Mouse (Mus musculus) intestine, embryonic 16.5 days (tissue): ENCODE measurements around the gene Nyx. TPM values are rescaled to one million over a fixed set of nuclear protein-coding genes. Genes with fewer than 3 reads are reported as not detected.

Experiments
- ATAC-seq: fragments of 200-750 bp; cut with Nextera tagmentation; 2 replicates; pipeline ENCODE4 v1.8.0; 2017; ENCODE audit warnings: moderate TSS enrichment, moderate library complexity
- H3K27ac ChIP-seq: fragments of 300-500 bp; sonication (generic); 2 replicates; pipeline ENCODE4 v1.5.1; 2014; ENCODE audit warnings: mild to moderate bottlenecking, low read length
- H3K27me3 ChIP-seq: fragments of 300-500 bp; sonication (generic); replicated peaks from 2 replicates; pipeline ENCODE4 v1.6.1; 2014; ENCODE audit warnings: low read length, control low read depth, mixed read lengths; ENCODE audit not compliant: control insufficient read depth, insufficient read depth
- H3K36me3 ChIP-seq: fragments of 300-500 bp; sonication (generic); 2 replicates; pipeline ENCODE4 v1.6.1; 2014; ENCODE audit warnings: low read length, control low read depth; ENCODE audit not compliant: control insufficient read depth, insufficient read depth
- H3K4me1 ChIP-seq: fragments of 300-500 bp; sonication (generic); 2 replicates; pipeline ENCODE4 v1.6.1; 2014; ENCODE audit warnings: low read length, control low read depth, mixed read lengths; ENCODE audit not compliant: control insufficient read depth, insufficient read depth
- H3K4me2 ChIP-seq: fragments of 300-500 bp; sonication (generic); 2 replicates; pipeline ENCODE4 v1.6.1; 2014; ENCODE audit warnings: low read depth, low read length, control low read depth
- H3K4me3 ChIP-seq: fragments of 300-500 bp; sonication (generic); 2 replicates; pipeline ENCODE4 v1.5.1; 2014; ENCODE audit warnings: mild to moderate bottlenecking, low read length
- H3K9ac ChIP-seq: fragments of 300-500 bp; sonication (generic); 2 replicates; pipeline ENCODE4 v1.6.1; 2014; ENCODE audit warnings: low read depth, low read length
- H3K9me3 ChIP-seq: fragments of 300-500 bp; sonication (generic); 2 replicates; pipeline ENCODE4 v1.6.1; 2016; ENCODE audit warnings: low read length, control low read depth; ENCODE audit not compliant: control insufficient read depth
- WGBS: fragments of 180-500 bp; shearing (Covaris S2); extraction: QIAGEN DNeasy Blood & Tissue Kit; methylation state at CpG from one replicate; pipeline ENCODE4 v1.1.7; 2014; 5-methylcytosine and 5-hydroxymethylcytosine counted together
- polyA plus RNA-seq: library from polyadenylated mRNA; unstranded; fragments of >200 nt; fragmentation: Nextera tagmentation; extraction: Ambion mirVana; gene quantifications from 2 replicates; pipeline ENCODE4 v1.2.1, GENCODE M21; 2015

The Nyx gene
- polyA plus RNA-seq, 1 experiment from 2014 or later, result 0.05 TPM

- Histone ChIP-seq H3K27ac (no peak overlapping the region), H3K4me1 (no peaks in the 10 kb centered on the region), H3K4me2 (no peak overlapping the region), H3K27me3 (no peaks in the 10 kb centered on the region), H3K4me3 (no peak overlapping the region), H3K9ac (no peak overlapping the region), H3K9me3 (no peaks in the 10 kb centered on the region), H3K36me3 (no peaks in the 10 kb centered on the region)
- WGBS, result 40% methylated on average over 2 of the region's 2 CpGs
- ATAC-seq, result no peak
Measured at GRCm38 (mm10) chrX:13506376-13506775, 40.5 kb downstream of the Nyx start.

DNA sequence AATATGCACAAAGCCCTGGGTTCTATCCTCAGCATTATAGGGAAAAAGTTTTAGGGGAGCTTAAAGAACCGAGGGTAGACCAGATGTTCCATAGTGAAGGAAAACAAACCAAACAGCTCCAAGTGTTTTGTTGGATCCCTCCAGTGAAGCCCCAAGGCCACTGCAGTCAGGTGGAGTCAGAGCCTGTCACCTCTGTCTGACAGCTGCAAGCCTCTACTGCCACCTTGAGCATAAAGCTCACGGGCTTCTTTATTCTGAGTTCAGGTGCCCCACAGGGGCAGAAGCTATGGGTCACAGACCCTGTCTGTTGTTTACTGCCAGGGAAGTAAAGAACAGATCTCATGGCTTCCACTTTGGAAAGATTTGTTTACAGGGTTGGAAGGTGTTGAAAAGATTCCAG is 47.2 kb downstream of the Nyx start:
- Histone ChIP-seq H3K9ac (no peak overlapping the region), H3K4me3 (no peak overlapping the region), H3K4me1 (no peaks in the 10 kb centered on the region), H3K27ac (no peak overlapping the region), H3K27me3 (0 out of 2 replicates have a peak, but pooled peaks cover 2% of the 10 kb centered on the region), H3K4me2 (no peak overlapping the region), H3K9me3 (no peaks in the 10 kb centered on the region), H3K36me3 (no peaks in the 10 kb centered on the region)
- ATAC-seq, result no peak
- 49% methylated on average over 2 of the region's 2 CpGs for WGBS

GRCm38 (mm10) chrX:13513864-13514263 is 48.0 kb downstream of the Nyx start:
- H3K9ac ChIP-seq, result no peak overlapping the region
- H3K4me2 ChIP-seq, result no peak overlapping the region
- 92% methylated on average over 5 of the region's 5 CpGs for WGBS
- ATAC-seq, result no peak
- no peak overlapping the region for H3K27ac ChIP-seq
- no peaks in the 10 kb centered on the region for H3K9me3 ChIP-seq
- H3K36me3 ChIP-seq, result no peaks in the 10 kb centered on the region
- H3K4me3 ChIP-seq, result no peak overlapping the region
- H3K27me3 ChIP-seq, result 0 out of 2 replicates have a peak, but pooled peaks cover 2% of the 10 kb centered on the region
- H3K4me1 ChIP-seq, result no peaks in the 10 kb centered on the region

DNA sequence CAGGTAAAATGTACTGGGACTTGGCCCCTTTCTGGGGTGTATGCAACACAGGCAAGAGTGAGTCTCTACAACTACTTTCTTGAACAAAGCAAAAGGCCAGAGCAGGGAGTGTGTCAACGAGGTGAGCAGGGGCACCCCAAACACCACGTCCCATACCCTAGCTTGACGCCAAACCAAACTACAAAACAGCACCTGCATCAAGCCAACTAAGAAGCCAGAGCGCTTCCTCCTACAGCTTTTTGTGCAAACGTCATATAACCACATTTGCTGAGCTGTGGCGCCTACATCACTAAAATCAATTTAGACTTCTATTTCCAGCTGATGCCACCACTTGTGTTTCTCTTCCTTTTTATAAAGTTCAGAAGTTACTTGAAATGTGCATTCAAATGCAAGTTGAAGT is 50.5 kb downstream of the Nyx start:
- H3K9ac ChIP-seq, result no peak overlapping the region
- H3K4me1 ChIP-seq, result no peaks in the 10 kb centered on the region
- no peak overlapping the region for H3K4me3 ChIP-seq
- H3K27me3 ChIP-seq, result 0 out of 2 replicates have a peak, but pooled peaks cover 2% of the 10 kb centered on the region
- 87% methylated on average over 6 of the region's 6 CpGs for WGBS
- ATAC-seq, result no peak
- H3K36me3 ChIP-seq, result no peaks in the 10 kb centered on the region
- H3K4me2 ChIP-seq, result no peak overlapping the region
- no peaks in the 10 kb centered on the region for H3K9me3 ChIP-seq
- no peak overlapping the region for H3K27ac ChIP-seq

- H3K4me2 ChIP-seq, result no peak overlapping the region
- no peak overlapping the region for H3K27ac ChIP-seq
- H3K4me3 ChIP-seq, result no peak overlapping the region
- ATAC-seq, result no peak
- 0 out of 2 replicates have a peak, but pooled peaks cover 2% of the 10 kb centered on the region for H3K27me3 ChIP-seq
- no peaks in the 10 kb centered on the region for H3K36me3 ChIP-seq
- no peaks in the 10 kb centered on the region for H3K9me3 ChIP-seq
- 81% methylated on average over 10 of the region's 10 CpGs for WGBS
- H3K4me1 ChIP-seq, result no peaks in the 10 kb centered on the region
- no peak overlapping the region for H3K9ac ChIP-seq
Measured at GRCm38 (mm10) chrX:13518019-13518418, 52.1 kb downstream of the Nyx start.

- H3K36me3 ChIP-seq, result no peaks in the 10 kb centered on the region
- H3K4me1 ChIP-seq, result no peaks in the 10 kb centered on the region
- H3K4me2 ChIP-seq, result no peak overlapping the region
- no peak overlapping the region for H3K4me3 ChIP-seq
- no peak overlapping the region for H3K9ac ChIP-seq
- ATAC-seq, result no peak
- H3K9me3 ChIP-seq, result no peaks in the 10 kb centered on the region
- no peak overlapping the region for H3K27ac ChIP-seq
- 74% methylated on average over 4 of the region's 4 CpGs for WGBS
- no peaks in the 10 kb centered on the region for H3K27me3 ChIP-seq
Measured at GRCm38 (mm10) chrX:13518781-13519407, 53.0 kb downstream of the Nyx start.

GRCm38 (mm10) chrX:13519408-13519783 is 53.5 kb downstream of the Nyx start:
- H3K9me3 ChIP-seq, result no peaks in the 10 kb centered on the region
- ATAC-seq, result no peak
- no peaks in the 10 kb centered on the region for H3K27me3 ChIP-seq
- H3K36me3 ChIP-seq, result no peaks in the 10 kb centered on the region
- H3K4me1 ChIP-seq, result no peaks in the 10 kb centered on the region
- 66% methylated on average over 5 of the region's 5 CpGs for WGBS
- H3K4me2 ChIP-seq, result no peak overlapping the region
- H3K9ac ChIP-seq, result no peak overlapping the region
- no peak overlapping the region for H3K27ac ChIP-seq
- no peak overlapping the region for H3K4me3 ChIP-seq

- Histone ChIP-seq H3K9ac (no peak overlapping the region), H3K4me3 (no peak overlapping the region), H3K27ac (no peak overlapping the region), H3K36me3 (no peaks in the 10 kb centered on the region), H3K9me3 (no peaks in the 10 kb centered on the region), H3K27me3 (no peaks in the 10 kb centered on the region), H3K4me1 (no peaks in the 10 kb centered on the region), H3K4me2 (no peak overlapping the region)
- ATAC-seq, result no peak
- WGBS, result 89% methylated on average over 4 of the region's 4 CpGs
Measured at GRCm38 (mm10) chrX:13520566-13520965, 54.7 kb downstream of the Nyx start.

- no peak overlapping the region for H3K9ac ChIP-seq
- H3K9me3 ChIP-seq, result no peaks in the 10 kb centered on the region
- H3K4me2 ChIP-seq, result no peak overlapping the region
- no peak overlapping the region for H3K4me3 ChIP-seq
- ATAC-seq, result no peak
- no peak overlapping the region for H3K27ac ChIP-seq
- WGBS, result 88% methylated on average over 8 of the region's 8 CpGs
- H3K4me1 ChIP-seq, result no peaks in the 10 kb centered on the region
- no peaks in the 10 kb centered on the region for H3K27me3 ChIP-seq
- H3K36me3 ChIP-seq, result no peaks in the 10 kb centered on the region
Measured at GRCm38 (mm10) chrX:13521288-13521687, 55.4 kb downstream of the Nyx start.
